Mouse (Mus musculus): ENCODE results near the gene Golga5.

Golga5 gene

DNA sequence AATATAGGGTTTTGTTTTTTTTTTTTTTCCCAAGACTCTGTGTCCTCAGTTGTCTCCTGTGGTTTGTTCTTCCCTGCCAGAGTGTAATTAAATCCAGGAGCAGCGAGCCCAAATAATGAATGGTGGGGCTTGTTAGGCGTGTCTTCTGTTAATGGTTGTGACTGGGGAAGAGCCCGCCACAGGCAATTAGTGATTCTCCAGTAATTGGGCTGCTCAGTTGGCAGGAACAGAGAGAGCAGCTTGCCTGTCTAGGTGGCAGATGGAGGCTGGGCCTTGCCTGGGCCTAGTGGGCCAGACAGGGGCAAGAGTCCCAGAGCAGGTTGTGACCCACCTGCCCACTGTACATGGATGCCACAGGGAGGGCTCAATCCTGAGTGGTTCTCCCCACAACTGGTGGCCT is 42.4 kb downstream of the Golga5 start:
- no peak for DNase-seq (ENCODE audit: low spot score in 2 of 2)

GRCm38 (mm10) chr12:102514151-102514550 is 45.2 kb downstream of the Golga5 start:
- DNase-seq (ENCODE audit: low spot score in 2 of 2), result no peak

DNA sequence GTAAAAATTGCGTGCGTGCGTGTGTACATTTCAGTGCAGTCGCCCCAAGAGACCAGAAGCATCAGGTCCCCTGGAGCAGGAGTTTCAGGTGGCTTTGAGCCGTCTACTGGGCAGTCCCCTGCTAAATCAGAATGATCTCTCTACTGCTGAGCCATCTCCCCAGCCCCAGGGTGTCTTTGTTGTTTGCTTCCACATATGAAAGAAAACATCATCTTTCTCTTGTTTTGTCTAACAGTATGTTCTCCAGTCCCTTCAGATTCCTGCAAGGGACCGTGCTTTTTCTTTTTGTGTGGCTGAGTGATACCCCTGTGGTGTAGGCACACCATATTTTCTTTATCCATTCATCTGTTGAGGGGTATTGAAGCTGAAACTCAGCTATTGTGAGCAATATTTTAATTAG is 45.8 kb downstream of the Golga5 start:
- no peak for DNase-seq (ENCODE audit: low spot score in 2 of 2)

DNA sequence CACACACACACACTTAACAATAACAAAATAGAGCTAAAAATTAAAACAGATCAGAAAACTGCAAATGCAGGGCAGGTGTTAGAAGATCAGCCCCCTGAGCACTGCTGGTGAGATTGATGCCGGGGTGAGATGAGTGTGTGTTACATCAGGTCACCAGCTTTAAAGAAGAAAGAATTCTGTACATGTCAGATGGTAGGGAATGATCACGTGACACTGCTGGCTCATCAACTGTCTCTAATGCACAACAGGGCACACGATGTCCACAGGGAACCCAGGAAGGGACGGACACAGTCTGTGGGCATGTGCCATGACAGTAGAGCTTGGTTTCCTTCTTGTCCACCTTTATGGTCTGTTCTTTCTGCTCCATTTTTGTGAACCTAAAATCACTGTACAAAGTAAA is 47.2 kb downstream of the Golga5 start:
- no peak for DNase-seq (ENCODE audit: low spot score in 2 of 2)

GRCm38 (mm10) chr12:102517647-102518046 is 48.7 kb downstream of the Golga5 start:
- no peak for DNase-seq (ENCODE audit: low spot score in 2 of 2)

DNA sequence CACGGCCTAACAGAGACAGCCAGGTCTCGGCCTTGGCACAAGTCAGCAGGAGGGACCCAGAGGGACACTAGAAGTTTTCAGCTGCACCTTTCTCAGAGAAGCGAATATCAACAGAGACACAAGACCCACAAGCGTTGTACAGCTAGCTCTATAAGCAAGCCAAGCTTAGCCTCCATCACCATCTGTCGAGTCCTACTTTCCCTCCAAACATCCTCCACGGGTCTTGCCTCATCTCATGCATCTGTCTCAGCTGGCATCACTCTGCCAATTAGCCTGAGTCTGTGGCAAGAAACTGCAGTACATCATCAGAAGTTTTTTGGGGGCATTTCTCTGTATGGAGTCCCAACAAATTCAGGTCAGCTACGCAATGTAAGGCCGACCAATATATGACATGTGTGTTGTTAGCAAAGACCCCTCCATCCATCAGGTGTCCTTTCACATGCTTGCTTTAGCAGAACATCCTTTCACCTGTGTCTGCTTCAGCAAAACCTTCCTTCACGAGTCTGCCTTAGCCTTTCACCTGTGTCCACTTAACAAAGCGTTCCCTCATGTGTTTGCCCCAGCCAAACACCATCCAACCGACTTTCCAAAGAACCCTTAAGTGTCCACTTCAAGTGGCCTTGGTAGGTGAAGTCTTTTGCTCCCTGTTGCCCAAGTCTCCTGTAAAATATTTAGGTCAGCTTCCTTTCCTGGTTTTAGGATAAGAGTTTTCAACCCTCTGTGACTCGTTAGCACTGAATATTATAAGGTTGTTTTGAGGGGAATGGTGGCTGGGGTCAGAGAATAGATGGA is 51.2 kb downstream of the Golga5 start:
- no peak for DNase-seq (ENCODE audit: low spot score in 2 of 2)

DNA sequence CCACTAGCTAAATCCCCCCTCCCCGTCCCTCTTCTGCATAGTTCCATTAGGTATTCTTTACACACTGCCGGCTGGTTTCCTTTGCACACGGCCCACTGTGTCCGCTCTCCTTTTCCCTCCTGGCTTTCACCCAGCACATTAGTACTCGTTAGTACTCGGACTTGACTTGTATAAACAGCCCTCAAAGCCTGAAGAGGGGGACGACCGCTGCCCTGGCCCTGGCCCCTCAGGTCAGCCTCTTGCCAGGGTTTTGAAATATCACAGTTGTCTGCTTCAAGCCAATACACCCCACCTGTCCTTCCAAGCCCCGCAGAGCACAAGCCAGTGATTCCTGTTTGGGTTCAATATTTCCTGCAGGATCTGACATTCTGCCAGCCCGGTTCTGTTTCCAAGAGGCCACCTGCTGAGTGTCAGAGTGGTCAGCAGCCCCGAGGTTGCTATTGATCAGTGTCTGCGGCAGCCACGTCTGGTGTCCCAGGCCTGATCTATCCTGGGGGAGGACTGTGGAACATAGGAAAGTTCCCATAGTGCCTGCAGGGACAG is 52.9 kb downstream of the Golga5 start:
- DNase-seq (ENCODE audit: low spot score in 2 of 2), result no peak

DNA sequence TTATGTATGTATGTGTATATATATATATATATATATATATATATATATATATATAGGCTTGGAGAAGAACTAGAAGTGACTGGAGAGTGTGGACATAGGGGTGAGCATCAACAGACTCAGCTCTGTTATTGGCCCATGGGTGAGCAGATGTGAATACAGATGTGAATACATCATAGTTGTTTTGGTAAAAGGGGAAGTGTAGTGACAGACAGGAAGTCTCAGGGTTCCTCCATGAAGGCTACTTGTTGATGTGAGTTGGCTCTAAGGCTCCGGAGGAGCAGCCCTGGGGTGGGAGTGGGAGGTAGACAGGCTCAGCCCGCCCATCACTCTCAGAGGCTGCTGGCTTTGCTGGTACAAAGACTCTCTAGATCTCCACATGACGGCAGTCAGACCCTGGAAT is 55.3 kb downstream of the Golga5 start:
- peak in 1 of 2 experiments; percentile 8 for DNase-seq (ENCODE audit: low spot score in 2 of 2)

- DNase-seq (ENCODE audit: low spot score in 2 of 2), result no peak
Measured at GRCm38 (mm10) chr12:102524760-102525159, 55.8 kb downstream of the Golga5 start.

- no peak for DNase-seq (ENCODE audit: low spot score in 2 of 2)
Measured at GRCm38 (mm10) chr12:102527989-102528388, 59.1 kb downstream of the Golga5 start.

DNA sequence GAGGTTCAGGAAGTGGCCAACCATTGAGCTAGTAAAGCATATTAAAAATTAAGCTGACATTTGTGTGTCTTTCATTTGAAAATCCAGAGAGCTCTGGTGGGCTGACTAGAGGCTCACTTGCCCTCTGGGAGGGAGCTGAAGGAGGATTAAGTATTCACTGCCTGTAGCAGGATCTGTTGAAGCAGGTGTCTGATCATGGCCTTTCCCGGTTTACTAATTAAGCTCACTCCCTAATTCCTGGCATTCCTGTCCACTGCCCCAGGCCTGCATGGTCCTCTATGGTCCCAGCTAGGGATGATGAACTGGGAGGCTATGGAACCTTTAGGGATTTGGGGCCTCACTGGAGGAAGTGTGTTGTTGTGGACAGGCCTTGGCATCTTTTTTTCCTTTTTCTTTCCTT is 66.9 kb downstream of the Golga5 start:
- no peak for DNase-seq (ENCODE audit: low spot score in 2 of 2)

DNA sequence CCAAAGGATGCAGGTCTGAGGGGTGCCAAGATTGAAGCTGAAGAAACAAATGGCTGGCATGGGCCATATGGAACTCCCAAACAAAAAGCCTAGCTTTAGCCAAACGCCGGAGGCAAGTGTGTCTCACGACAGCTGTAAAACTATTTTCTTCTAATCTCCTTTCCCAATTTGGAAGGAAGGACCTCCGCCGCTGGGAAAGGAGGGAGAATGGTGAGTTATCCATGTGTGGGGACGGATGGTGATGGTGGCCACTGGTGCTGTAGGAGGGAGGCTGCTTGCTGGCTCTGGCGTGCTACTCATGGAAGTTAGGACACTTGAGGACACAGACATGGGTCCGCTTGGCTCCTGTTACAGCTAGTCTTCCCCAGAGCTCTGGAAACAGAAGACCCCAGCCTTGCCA is 71.3 kb downstream of the Golga5 start:
- DNase-seq (ENCODE audit: low spot score in 2 of 2), result no peak

- no peak for DNase-seq (ENCODE audit: low spot score in 2 of 2)
Measured at GRCm38 (mm10) chr12:102541168-102541567, 72.2 kb downstream of the Golga5 start.

GRCm38 (mm10) chr12:102545122-102545521 is 76.2 kb downstream of the Golga5 start:
- DNase-seq (ENCODE audit: low spot score in 2 of 2), result no peak
